Mouse (Mus musculus) MEL (cell line): ENCODE data around the gene Ggt1. TPM values are rescaled to one million over a fixed set of nuclear protein-coding genes. Genes with fewer than 3 reads are reported as not detected.

Experiments used
- DNase-seq: peaks from one replicate; pipeline ENCODE4 v3.0.0; 2011; ENCODE audit warnings: low read depth, low spot score
- H3K27ac ChIP-seq: 2 replicates; pipeline ENCODE4 v1.5.1; 2012; ENCODE audit warnings: low read depth, mild to moderate bottlenecking, control low read depth, low read length, moderate library complexity; ENCODE audit not compliant: control insufficient read depth
- H3K27me3 ChIP-seq, 2 experiments: fragments of 150-350 bp in 1 of 2; sonication (generic) in 1 of 2; 2 replicates each; pipeline ENCODE4 v1.6.1; 2012; ENCODE audit warnings: low read length in 2 of 2, mild to moderate bottlenecking in 2 of 2, improper control_type of control experiment in 1 of 2, moderate library complexity in 1 of 2; ENCODE audit not compliant: insufficient read depth in 2 of 2, control insufficient read depth in 1 of 2
- H3K36me3 ChIP-seq, 2 experiments: 2 replicates each; pipeline ENCODE4 v1.6.1; 2012 to 2014; ENCODE audit warnings: low read length in 2 of 2, improper control_type of control experiment in 1 of 2, inconsistent platforms in 1 of 2, mild to moderate bottlenecking in 1 of 2; ENCODE audit not compliant: insufficient read depth in 2 of 2, control insufficient read depth in 1 of 2
- H3K4me1 ChIP-seq, 2 experiments: fragments of 150-350 bp in 1 of 2; sonication (generic) in 1 of 2; 2 replicates each; pipeline ENCODE4 v1.6.1; 2012; ENCODE audit warnings: low read length in 2 of 2, improper control_type of control experiment in 1 of 2, mild to moderate bottlenecking in 1 of 2; ENCODE audit not compliant: insufficient read depth in 2 of 2, control insufficient read depth in 1 of 2
- H3K4me3 ChIP-seq, 2 experiments: fragments of 150-350 bp in 1 of 2; sonication (generic) in 1 of 2; 2 replicates each; pipeline ENCODE4 v1.5.1; 2012; ENCODE audit warnings: low read depth in 2 of 2, low read length in 2 of 2, mild to moderate bottlenecking in 2 of 2, moderate library complexity in 2 of 2, control low read depth in 1 of 2, improper control_type of control experiment in 1 of 2; ENCODE audit not compliant: control insufficient read depth in 1 of 2, insufficient read depth in 1 of 2
- H3K79me2 ChIP-seq: 2 replicates; pipeline ENCODE4 v1.6.1; 2012; ENCODE audit warnings: mild to moderate bottlenecking, low read length, moderate library complexity; ENCODE audit not compliant: control insufficient read depth, poor library complexity, insufficient read depth
- H3K9ac ChIP-seq: 2 replicates; pipeline ENCODE4 v1.6.1; 2012; ENCODE audit warnings: low read depth, mild to moderate bottlenecking, control low read depth, low read length, moderate library complexity; ENCODE audit not compliant: control insufficient read depth, poor library complexity, severe bottlenecking
- H3K9me3 ChIP-seq: fragments of 150-350 bp; sonication (generic); replicated peaks from 2 replicates; pipeline ENCODE4 v1.6.1; 2012; ENCODE audit warnings: mild to moderate bottlenecking, low read length, improper control_type of control experiment, moderate library complexity; ENCODE audit not compliant: insufficient read depth
- BHLHE40 ChIP-seq: IDR thresholded peaks from 2 replicates; pipeline ENCODE4 v1.6.1; 2012; ENCODE audit warnings: low read depth, mild to moderate bottlenecking, inconsistent platforms, low read length, improper control_type of control experiment, borderline replicate concordance
- ETS1 ChIP-seq: IDR thresholded peaks from 2 replicates; pipeline ENCODE4 v1.6.1; 2012; ENCODE audit warnings: low read depth, mild to moderate bottlenecking, inconsistent platforms, low read length, improper control_type of control experiment, moderate library complexity
- GABPA ChIP-seq: IDR thresholded peaks from 2 replicates; pipeline ENCODE4 v1.6.1; 2012; ENCODE audit warnings: low read depth, mild to moderate bottlenecking, inconsistent platforms, low read length, improper control_type of control experiment, moderate library complexity
- GATA1 ChIP-seq: IDR thresholded peaks from 2 replicates; pipeline ENCODE4 v1.6.1; 2011; ENCODE audit warnings: low read depth, low read length, improper control_type of control experiment
- HCFC1 ChIP-seq: IDR thresholded peaks from 2 replicates; pipeline ENCODE4 v1.6.1; 2012; ENCODE audit warnings: low read depth, mild to moderate bottlenecking, inconsistent platforms, low read length, improper control_type of control experiment, moderate library complexity
- MAX ChIP-seq: IDR thresholded peaks from 2 replicates; pipeline ENCODE4 v1.6.1; 2011; ENCODE audit warnings: low read length, improper control_type of control experiment
- NRF1 ChIP-seq: IDR thresholded peaks from 2 replicates; pipeline ENCODE4 v1.6.1; 2014; ENCODE audit warnings: low read depth, mild to moderate bottlenecking, inconsistent platforms, low read length, improper control_type of control experiment, moderate library complexity; ENCODE audit not compliant: poor library complexity, insufficient read depth, severe bottlenecking
- SIN3A ChIP-seq: IDR thresholded peaks from 2 replicates; pipeline ENCODE4 v1.6.1; 2012; ENCODE audit warnings: low read length, improper control_type of control experiment, inconsistent platforms
- SMC3 ChIP-seq: IDR thresholded peaks from 2 replicates; pipeline ENCODE4 v1.6.1; 2011; ENCODE audit warnings: low read depth, low read length, improper control_type of control experiment
- TBP ChIP-seq: IDR thresholded peaks from 2 replicates; pipeline ENCODE4 v1.8.0; 2011; ENCODE audit warnings: low read depth, low read length, improper control_type of control experiment
- USF2 ChIP-seq, 2 experiments: IDR thresholded peaks; 2 replicates each; pipeline ENCODE4 v1.6.1; 2011 to 2012; ENCODE audit warnings: improper control_type of control experiment in 2 of 2, low read length in 2 of 2, borderline replicate concordance in 1 of 2, inconsistent platforms in 1 of 2, low read depth in 1 of 2, mild to moderate bottlenecking in 1 of 2; ENCODE audit not compliant: insufficient read depth in 1 of 2
- polyA plus RNA-seq, 2 experiments: library from polyadenylated mRNA; stranded (reverse) in 1 of 2; unstranded in 1 of 2; fragments of >175 nt in 1 of 2; fragments of >200 nt in 1 of 2; gene quantifications; 2 replicates each; pipeline versions ENCODE4 v1.2.1 to v1.2.4; 2012; ENCODE audit warnings: low replicate concordance in 2 of 2, low read depth in 1 of 2; ENCODE audit not compliant: insufficient read length in 2 of 2, insufficient read depth in 1 of 2, missing spikeins in 1 of 2
- total RNA-seq: library from RNA; depleted of rRNA; stranded (reverse); fragments of 300-350 nt; gene quantifications from 2 replicates; pipeline ENCODE4 v1.2.3, GENCODE M21; 2012

Ggt1 gene
- total and polyA plus RNA-seq, 3 experiments: 0.46 to 3.2 TPM; not detected in 1

DNA sequence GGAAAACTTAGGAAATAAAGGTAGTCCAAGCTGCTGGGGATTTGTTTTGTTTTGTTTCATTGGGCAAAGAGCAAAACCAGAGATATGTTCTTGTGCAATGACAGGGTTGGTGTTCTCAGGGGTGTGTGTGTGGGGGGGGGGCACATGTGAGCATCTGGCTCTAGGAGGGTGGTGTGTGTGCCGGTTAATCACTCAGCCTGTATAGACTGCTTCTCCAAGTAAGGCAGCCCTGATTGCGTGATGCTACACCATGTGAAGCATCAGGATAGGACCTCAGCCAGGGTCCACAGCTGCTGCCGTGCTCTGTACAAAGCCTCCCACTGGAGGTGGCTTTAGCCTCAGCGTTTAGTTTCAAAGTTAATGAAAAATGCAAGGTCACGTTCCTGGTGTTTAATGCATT lies 71.6 kb downstream of the Ggt1 start:
- no peak overlapping the region for H3K27ac ChIP-seq
- no peak overlapping the region for H3K4me3 ChIP-seq
- no peaks in the 10 kb centered on the region for H3K36me3 ChIP-seq
- TF ChIP-seq SIN3A (no peak), BHLHE40 (no peak), MAX (no peak)
- DNase-seq: no peak
- no peaks in the 10 kb centered on the region for H3K79me2 ChIP-seq
- H3K9me3 ChIP-seq: no peaks in the 10 kb centered on the region
- H3K9ac ChIP-seq: no peak overlapping the region
- no peaks in the 10 kb centered on the region; a peak in 2 of 4 replicates for H3K27me3 ChIP-seq
- no peaks in the 10 kb centered on the region for H3K4me1 ChIP-seq

DNA sequence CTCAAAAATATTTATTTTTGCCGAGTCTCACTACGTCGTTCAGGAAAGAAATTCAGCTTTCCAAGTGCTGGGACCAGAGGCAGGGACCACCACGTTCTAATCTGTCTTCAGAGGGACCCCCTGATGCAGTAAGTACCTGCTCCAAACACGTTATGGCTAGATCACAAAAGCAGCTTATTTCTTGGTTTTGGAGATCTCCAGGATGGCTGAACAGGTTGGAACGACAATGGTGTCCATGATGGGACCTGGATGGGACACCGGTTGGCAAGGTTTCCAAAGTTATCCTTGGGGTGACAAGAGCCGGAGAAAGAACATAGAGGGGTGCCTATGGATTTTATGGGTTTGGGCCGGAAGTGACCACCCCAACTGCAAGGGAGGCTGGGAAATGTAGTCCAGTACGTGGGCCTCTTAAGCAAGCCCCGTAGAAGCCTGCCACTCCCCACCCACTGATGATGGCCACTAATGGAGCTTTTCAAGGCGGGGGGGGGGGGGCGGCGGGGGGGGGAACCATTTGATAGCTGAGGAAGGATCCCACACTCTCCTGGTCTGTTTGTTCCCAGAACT lies 72.3 kb downstream of the Ggt1 start:
- H3K4me3 ChIP-seq: no peak overlapping the region
- H3K4me1 ChIP-seq: no peaks in the 10 kb centered on the region
- H3K36me3 ChIP-seq: no peaks in the 10 kb centered on the region
- no peak overlapping the region for H3K27ac ChIP-seq
- TF ChIP-seq GATA1 (no peak), GABPA (no peak), HCFC1 (peak; percentile 76)
- TF ChIP-seq, all 39 proteins: peak for 1
- no peak for DNase-seq
- Histone ChIP-seq H3K9ac (no peak overlapping the region), H3K79me2 (no peaks in the 10 kb centered on the region), H3K27me3 (no peaks in the 10 kb centered on the region; a peak in 1 of 4 replicates), H3K9me3 (no peaks in the 10 kb centered on the region)

- TF ChIP-seq GABPA: no peak
- no peak for TF ChIP-seq SMC3
- TF ChIP-seq TBP: no peak
- TF ChIP-seq HCFC1: no peak
- TF ChIP-seq NRF1: no peak
- TF ChIP-seq USF2 (IDR thresholded peaks at IDR 0.05; ENCODE audit: borderline replicate concordance in 1 of 2, insufficient read depth in 1 of 2, low read depth in 1 of 2, low read length in 2 of 2): no peak
- no peak for TF ChIP-seq ETS1
- Histone ChIP-seq H3K27me3 (no peaks in the 10 kb centered on the region; a peak in 1 of 4 replicates), H3K27ac (no peak overlapping the region), H3K4me3 (no peak overlapping the region), H3K4me1 (no peaks in the 10 kb centered on the region), H3K79me2 (no peaks in the 10 kb centered on the region), H3K36me3 (no peaks in the 10 kb centered on the region), H3K9ac (no peak overlapping the region), H3K9me3 (no peaks in the 10 kb centered on the region)
- no peak for DNase-seq
Observed at GRCm38 (mm10) chr10:75634610-75635009, 73.2 kb downstream of the Ggt1 start.
